Mouse (Mus musculus): ENCODE data around the gene Ehmt2.
"Not testable (repeated sequence)": the region's sequence is repeated elsewhere in the genome, so short reads cannot be mapped to it uniquely, and the experiment has no call there.

Ehmt2 gene

DNA sequence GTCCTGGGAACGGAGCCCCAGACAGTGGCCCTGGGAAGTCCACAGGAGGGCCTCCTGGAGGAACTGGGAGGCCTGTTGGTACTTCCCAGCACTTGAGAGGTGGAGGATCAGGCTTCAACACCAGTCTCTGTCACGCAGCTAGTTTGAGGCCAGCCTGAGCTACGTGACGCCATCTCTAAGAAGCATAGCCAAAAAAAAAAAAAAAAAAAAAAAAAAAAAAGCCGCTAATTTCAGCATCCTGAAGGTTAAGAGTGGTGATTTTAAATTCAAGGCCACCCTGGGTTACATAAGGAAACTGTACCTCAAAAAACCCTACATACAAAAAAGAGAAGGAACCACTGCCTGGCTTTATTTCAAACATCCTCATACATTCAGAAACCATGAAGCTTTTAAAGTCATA lies 26.0 kb downstream of the Ehmt2 start:
- no peak for DNase-seq (ENCODE audit: low spot score in 2 of 2)

- DNase-seq (ENCODE audit: low spot score in 2 of 2), result no peak
These were observed 29.2 kb downstream of the Ehmt2 start for GRCm38 (mm10) chr17:34927306-34928019.

- no peak for DNase-seq (ENCODE audit: low spot score in 2 of 2)
These were observed 30.6 kb downstream of the Ehmt2 start for GRCm38 (mm10) chr17:34928841-34929240.

DNA sequence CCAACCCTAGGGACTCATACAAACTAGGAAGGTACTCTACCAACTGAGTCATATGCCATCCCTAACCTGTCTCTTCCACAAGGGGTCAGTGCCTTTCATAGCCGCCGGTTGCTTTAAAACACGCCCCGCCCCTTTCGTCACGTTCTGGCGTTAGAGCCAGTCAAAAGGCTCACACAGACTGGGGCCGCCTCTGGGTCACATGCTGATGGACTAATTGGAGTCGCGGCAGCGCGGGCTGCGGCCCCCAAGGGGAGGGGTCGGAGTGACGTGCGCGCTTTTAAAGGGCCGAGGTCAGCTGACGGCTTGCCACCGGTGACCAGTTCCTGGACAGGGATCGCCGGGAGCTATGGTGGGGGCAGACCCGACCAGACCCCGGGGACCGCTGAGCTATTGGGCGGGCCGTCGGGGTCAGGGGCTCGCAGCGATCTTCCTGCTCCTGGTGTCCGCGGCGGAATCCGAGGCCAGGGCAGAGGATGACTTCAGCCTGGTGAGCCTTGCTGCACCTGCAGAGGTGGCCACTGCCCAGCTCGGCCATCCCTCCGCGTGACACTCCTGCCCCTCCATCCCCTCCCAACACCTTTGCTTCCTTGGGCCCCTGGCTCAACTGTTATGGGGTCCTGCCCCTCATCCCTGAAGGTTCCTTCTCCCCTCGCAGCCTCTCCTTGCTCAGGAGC lies 32.9 kb downstream of the Ehmt2 start, which contains the start of gene Neu1:
TSS of gene Neu1 (plus strand) at position 193 of the 674 bp plus-strand sequence.
- DNase-seq (ENCODE audit: low spot score in 2 of 2), result peak; percentile 96 to 99

DNA sequence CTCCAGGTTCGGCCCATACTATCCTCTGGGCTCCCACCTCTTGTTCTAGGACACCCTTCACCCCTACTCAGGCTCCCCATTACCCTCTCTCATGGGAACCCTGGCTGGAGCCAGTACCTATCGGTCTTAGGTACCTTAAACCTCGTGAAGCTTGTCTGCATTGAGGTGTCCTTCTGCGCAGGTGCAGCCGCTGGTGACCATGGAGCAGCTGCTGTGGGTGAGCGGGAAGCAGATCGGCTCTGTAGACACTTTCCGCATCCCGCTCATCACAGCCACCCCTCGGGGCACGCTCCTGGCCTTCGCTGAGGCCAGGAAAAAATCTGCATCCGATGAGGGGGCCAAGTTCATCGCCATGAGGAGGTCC lies 33.4 kb downstream of the Ehmt2 start:
- no peak for DNase-seq (ENCODE audit: low spot score in 2 of 2)

- DNase-seq (ENCODE audit: low spot score in 2 of 2), result no peak
These were observed 34.0 kb downstream of the Ehmt2 start for GRCm38 (mm10) chr17:34932287-34932686.

DNA sequence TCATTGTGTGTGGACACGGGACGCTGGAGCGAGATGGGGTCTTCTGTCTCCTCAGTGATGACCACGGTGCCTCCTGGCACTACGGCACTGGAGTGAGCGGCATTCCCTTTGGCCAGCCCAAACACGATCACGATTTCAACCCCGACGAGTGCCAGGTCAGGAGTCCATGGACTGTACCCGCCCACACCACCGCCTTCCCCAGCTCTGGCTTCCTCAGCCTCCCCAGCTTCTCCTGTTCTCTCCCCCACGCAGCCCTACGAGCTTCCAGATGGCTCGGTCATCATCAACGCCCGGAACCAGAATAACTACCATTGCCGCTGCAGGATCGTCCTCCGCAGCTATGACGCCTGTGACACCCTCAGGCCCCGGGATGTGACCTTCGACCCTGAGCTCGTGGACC lies 35.8 kb downstream of the Ehmt2 start:
- DNase-seq (ENCODE audit: low spot score in 2 of 2), result no peak

GRCm38 (mm10) chr17:34934830-34935229 lies 36.6 kb downstream of the Ehmt2 start:
- DNase-seq (ENCODE audit: low spot score in 2 of 2), result no peak

DNA sequence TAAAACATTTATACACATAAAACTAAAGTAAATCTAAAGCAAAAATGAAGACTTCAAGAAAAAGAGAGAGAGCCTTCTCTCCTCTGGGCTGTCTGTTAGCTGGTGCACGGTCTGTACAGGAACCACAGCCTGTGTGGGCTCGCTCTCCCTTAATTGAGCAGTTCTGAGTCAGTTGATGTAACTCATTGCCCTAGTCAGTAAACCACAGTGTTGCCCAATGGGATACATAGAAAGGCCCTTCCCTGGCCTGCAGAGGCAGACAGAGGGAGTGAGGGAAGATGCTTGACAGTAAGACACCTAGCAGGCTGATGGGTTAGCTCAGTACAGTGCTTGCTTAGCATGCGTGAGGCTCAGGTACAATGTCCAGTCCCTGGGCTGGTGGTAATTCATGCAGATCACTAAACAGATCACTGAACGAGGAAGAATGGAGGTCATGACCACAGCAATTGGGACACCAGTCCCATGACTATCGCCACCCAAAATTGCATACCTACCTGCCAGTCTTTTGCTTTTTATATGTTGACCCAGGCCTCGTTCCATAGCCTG lies 39.8 kb downstream of the Ehmt2 start:
- DNase-seq (ENCODE audit: low spot score in 2 of 2), result no peak

- DNase-seq (ENCODE audit: low spot score in 2 of 2), result no peak
These were observed 43.2 kb downstream of the Ehmt2 start for GRCm38 (mm10) chr17:34941344-34942041.

DNA sequence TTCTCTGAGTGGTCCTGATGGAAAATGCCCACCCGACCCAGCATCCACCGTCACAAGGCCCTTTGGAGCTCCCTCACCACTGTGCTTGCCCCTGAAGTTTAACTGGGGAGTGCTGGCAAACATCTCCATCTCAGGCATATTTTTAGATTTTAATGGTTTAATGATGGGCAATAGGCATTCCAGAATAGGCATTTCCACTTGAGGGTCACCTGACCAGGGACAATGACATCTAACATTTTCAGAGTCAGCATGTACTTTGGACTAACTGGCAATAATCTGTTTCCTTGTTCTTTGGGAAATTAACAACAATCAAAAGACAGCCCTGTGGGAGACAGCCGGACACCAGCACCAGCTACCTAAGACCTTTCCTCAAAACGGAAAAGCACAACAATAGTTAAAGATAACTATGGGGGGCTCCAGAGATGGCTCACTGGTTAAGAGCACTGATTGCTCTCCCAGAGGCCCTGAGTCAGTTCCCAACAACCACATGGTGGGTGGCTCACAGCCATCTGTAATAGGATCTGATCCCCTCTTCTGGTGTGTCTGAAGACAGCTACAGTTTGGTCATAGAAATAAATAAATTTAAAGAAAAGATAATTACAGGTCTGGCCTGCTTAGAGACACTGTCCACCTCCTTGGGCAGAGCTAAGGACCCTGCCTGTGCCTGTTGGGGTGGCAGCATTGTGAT lies 45.0 kb downstream of the Ehmt2 start:
- DNase-seq (ENCODE audit: low spot score in 2 of 2), result no peak

DNA sequence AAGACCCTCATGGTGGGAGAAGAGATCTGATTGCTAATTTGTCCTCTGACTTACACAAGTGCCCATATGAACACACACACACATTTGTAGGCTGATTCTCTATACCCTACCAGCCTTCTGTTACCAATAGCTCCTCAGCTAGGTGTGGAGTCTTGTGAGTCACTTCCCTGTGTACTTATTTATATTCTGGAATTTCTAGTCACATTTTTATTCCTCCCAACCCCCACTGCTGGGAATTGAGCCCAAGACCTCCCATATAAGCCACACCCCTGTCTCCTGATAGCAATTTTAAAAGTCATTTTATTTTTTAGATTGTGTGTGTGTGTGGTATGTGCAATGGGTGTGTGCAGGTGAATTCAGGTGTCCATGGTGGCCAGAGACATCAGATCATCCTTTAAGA lies 46.1 kb downstream of the Ehmt2 start:
- no peak for DNase-seq (ENCODE audit: low spot score in 2 of 2)

- no peak for DNase-seq (ENCODE audit: low spot score in 2 of 2)
These were observed 48.3 kb downstream of the Ehmt2 start for GRCm38 (mm10) chr17:34946486-34947140.

DNA sequence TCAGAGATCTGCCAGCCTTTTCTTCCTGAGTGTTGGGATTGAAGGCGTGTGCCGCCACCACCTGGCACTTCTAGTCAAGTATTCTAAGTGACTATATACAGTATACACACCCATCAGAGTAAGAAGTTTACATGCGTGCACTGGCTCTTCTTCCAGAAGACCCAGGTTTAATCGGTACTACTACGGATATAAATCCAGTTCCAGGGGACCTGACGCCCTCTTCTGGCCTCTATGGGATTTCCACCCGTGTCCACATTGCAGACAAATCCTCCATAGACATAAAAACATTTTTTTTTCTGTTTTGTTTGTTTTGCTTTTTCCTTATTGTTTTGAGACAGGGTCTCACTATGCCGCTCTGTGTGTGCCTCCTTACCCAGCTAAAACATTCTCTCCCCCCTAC lies 49.3 kb downstream of the Ehmt2 start:
- DNase-seq (ENCODE audit: low spot score in 2 of 2), result no peak

DNA sequence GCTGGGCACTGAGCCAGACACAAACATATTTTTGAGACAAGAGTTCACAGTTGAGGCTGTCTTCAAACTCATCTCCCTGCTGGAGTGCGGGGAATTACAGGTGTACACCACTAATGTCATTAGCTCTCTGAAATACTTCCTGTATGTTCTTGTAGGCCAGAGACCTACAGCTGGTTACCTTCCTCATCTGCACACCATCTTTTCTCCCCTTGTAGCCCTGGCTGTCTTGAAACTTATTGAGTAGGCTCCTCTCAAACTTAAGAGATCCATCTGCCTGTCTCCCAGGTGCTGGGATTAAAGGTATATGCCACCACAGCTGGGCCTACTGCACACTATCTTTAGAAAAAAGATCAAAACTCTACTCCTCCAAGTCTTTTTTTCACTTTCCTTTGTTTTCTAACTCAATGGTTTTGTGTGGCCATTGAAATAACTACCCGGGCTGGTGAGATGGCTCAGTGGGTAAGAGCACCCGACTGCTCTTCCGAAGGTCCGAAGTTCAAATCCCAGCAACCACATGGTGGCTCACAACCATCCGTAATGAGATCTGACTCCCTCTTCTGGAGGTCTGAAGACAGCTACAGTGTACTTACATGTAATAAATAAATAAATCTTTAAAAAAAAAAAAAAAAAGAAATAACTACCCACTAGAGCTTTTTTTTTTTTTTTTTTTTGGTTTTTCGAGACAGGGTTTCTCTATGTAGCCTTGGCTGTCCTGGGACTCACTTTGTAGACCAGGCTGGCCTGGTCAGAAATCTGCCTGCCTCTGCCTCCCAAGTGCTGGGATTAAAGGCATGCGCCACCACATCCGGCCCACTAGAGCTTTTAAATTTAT lies 50.7 kb downstream of the Ehmt2 start:
- DNase-seq (ENCODE audit: low spot score in 2 of 2), result not testable (repeated sequence)

- DNase-seq (ENCODE audit: low spot score in 2 of 2), result no peak
These were observed 51.3 kb downstream of the Ehmt2 start for GRCm38 (mm10) chr17:34949553-34949969.

- DNase-seq (ENCODE audit: low spot score in 2 of 2), result no peak
These were observed 52.5 kb downstream of the Ehmt2 start for GRCm38 (mm10) chr17:34950514-34951455.

GRCm38 (mm10) chr17:34951636-34952377 lies 53.5 kb downstream of the Ehmt2 start:
- no peak for DNase-seq (ENCODE audit: low spot score in 2 of 2)

Data from urinary bladder, postnatal 36 days (tissue).